Mouse (Mus musculus) MN1 (cell line): Measurements from ENCODE around the gene Ankrd16.

Experiments
- DNase-seq: peaks from one replicate; pipeline ENCODE4 v3.0.0-alpha.2; 2016; ENCODE audit warnings: low spot score

Gene Ankrd16

DNA sequence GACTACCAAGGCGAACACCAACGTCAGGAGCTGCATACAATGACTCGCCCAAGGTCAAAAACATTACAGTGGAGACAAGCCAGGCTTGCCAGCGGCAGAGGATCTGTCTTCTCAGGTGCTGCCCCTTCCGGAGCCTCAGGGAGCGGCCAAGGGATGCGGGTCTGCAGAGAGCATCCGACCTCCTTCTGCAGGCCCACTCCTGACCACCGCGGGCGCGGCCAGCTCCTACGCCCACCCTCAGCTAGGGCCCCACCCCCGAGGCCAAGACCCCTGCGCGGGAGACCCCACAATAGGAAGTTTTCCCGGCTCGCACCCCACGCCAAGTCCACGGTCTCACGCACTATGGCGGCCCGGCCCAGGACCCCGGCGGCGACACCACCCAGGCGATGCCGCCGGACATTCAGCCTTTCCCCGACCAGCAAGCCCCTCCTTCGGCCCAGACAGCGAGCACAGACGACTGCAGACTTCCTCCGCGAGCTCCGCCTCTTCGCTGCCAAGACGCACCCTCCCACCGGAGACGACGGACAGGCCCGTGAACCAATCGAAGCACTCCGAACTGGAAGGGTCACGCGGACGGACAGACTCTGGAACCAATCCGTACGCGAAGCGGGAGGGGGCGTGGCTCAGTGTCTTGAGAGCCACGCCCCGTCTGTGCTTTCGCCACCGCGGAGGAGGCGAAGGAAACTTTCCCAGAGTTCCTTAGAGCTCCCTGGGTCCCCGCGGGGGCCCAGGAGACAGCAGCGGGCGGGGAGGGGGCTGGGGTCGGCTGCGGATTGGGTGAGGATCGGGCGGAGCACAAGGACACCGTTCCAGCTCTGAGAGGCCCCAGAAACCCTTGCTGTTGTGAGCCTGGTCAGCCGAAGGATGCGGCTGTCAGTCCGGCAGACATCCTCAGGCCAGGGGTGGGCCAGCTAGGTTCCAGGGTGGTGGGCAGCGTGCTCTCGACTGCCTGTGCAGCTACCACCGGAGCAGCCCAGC is at the start of gene Ankrd16, which contains the start of gene Fbh1:
Gene Ankrd16 (plus strand): TSS at position 786 of the 978 bp plus-strand sequence.
Gene Fbh1 (minus strand): TSS at position 492 of the 978 bp plus-strand sequence.
- DNase-seq: peak; percentile 100

DNA sequence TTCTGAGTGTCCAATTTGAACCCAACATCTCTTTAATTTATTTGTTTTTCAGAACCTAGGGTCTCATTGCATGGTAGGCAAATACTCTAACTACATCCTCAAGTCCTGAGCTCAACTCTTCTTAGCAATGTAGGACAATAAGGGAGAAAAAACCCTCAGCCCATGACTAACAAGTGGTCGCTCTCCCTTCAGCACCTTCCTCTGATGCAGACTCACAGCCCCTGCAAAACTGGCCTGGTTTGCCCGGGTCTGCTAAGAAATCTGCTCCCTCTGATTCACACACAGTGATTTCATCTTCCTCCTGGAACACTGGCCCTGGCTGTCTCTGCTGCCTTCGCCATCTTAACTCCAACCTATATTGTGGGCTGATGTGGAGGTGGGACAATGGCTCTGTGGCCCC is 48.6 kb upstream of the Ankrd16 start:
- no peak for DNase-seq

DNA sequence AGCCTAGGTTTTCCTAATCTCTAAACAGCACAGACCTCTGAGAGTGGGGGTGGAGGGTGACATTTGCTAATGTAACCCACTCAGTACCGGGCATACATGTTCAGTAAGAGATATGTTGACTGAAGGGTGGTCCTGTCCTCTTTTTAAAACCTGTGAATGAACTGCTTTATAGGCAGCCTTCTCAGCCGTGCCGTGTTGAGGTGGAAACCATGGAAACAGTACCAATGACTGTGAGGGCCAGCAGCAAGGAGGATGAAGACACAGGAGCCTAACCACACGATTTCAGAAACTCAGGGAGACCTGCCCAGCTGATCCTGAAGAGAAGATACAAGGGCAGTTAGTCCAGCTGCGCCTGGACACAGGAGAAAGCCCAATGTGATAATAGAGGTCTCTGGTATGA is 44.7 kb upstream of the Ankrd16 start:
- no peak for DNase-seq

DNA sequence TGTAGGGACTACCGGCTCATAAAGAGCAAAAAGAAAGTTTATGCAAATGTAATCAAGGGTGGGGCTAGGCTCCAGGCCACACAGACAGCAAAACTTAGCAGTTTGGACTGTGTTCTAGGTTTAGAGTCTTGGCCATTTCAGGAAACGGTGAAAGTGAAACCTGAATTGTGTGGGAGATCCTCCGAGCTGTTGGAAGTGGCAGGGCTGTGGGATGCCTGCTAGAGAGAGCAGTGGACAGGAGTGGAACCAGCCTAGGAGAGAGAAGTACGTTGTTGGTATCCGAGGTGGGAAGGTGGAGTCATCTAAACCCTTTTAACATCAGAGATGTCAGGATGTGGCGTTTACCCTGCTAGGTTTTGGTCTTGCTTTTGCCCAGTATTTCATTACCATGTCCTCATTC is 41.8 kb upstream of the Ankrd16 start:
- DNase-seq: no peak

DNA sequence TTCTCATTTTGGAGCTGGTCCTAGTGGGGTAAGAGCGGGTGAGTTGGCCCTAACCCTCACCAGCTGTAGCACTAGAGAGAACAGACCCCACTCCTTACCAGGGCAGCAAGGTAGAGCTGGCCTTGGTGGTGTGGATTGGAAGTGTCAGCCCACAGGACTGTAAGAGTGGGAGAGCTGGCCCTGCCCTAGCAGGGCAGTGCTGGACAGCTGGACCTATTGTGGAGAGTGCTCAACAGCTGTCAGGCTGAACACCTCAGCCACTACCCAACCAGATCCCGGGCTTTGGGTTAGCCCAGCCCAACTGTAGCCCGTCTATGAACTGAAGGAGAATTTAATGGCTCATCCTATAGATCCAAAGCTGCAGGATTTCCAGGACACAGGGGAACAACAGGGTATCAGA is 38.9 kb upstream of the Ankrd16 start:
- DNase-seq: no peak

DNA sequence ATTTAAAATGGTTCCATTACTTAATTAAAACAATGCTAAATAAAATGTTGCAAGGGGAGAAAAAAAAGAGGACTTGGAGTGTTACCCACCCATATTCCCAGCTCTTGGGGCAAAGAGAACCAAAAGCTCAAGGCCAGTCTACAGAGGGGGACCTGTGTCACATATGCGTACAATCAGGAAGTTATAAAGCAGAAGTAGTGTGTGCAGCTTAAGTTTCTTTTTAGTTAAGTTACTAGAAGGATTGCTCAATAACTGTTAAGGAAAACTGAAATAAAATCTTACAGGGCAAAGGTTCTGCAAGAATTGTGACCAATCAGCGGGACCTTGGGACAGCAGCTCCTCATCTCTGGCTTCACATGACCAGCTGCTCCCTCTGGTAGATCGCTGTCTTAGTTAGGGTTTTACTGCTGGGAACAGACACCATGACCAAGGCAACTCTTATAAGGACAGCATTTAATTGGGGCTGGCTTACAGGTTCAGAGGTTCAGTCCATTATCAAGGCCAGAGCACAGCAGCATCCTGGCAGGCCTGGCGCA is 38.1 kb upstream of the Ankrd16 start:
- DNase-seq: no peak

DNA sequence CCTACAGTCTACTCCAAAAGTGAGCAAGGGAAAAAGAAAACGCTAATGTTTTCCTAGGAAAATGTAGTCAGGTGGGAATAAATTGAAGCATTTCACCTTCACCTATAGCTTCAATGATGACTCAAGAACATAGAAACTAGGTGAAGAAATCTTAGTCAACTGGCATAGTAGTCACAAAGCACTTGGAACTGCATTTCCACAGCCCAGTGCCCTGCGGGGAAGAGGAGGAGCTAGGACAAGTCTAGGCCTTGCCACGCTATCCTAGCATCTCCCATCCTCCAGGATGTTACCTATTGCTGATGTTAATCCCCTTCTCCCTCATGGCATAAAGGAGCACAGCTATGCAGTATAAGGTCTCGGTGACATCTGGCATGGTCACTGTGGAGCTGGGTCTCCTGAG is 15.1 kb upstream of the Ankrd16 start:
- no peak for DNase-seq

DNA sequence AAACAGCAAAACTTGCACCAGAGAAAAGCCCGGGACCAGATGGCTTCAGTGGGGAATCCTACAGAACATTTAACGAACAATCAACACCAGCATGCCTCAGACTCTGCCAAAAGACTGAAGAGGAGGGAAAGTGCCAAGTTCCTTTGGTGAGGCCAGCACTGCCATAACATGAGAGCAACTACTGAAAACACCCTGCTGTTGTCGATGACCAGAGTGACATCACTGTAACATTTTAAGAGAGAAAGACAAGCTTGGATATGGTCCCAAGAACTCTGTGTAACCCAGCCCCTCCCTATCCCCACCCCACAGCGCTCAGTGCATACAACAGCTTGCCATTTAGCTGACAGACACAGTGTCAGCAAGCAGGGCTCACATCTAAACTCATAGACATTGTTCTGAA is 12.0 kb upstream of the Ankrd16 start:
- DNase-seq: no peak

DNA sequence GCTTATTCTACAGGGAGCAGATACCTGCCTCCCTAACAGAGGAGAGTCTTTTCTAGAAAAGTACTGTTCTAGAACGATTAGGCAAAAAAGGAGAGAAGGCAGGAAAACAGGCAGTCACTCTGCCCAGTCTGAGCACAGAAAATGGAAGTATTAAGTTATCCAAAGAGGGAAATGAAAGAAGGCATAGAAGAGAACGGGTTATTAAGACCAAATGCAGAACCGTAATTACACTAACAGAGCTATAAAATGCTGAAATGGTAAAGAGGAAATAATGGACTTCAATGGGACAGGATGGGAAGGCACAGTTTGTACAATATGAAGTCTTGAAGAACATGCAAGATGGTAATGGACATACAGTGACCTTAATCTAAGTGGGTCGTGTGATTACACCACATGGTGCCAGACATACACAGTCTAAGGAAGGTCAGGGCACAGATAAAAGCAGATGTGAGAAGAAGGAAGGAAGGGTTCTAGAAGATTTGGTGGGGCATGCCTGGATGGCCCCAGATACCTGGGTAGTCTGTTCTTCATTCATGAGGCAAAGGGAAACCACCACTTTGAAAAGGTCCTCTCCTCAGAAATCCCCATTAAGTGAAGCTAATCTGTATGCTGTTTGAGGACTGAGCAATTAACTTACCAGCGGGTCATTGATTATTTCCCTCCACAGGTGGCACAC is 11.1 kb upstream of the Ankrd16 start:
- DNase-seq: no peak

DNA sequence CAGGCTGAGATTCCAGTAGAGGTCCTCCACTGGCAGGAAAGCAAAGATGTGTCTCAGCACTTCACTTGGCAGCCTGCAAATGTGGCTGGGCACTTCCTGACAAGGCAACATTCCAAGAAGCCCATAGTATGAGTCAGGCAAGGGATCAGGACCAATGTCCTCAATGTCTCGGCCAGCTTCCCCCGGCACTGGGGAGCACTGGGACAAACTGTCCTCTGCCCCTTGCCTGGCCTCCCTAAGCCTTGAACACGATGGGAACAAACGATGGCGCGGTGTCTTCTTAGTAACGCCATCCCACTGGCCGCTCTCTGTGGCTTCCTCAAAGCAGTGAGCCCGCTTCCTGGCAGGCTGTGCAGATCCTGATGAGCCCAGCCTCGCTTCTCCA is 10.5 kb upstream of the Ankrd16 start:
- no peak for DNase-seq

DNA sequence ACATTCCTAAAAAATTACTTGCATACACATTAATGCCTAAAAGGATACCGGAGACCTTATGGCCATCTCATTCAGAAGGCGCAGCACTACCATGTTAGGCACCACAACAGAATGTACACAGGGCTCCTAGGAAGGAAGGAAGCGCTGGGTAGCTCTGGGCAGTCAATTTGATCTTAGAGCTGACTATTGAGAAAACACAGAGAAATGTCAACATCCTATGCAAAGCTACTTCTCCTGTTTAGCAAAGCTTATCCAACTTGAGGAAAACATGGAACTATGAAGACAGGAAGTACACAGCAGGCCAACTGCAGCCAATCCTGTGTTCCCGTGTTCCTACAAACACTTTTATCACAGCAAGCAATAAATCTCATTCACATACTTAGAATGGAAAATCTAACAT is 6.0 kb upstream of the Ankrd16 start:
- DNase-seq: no peak

DNA sequence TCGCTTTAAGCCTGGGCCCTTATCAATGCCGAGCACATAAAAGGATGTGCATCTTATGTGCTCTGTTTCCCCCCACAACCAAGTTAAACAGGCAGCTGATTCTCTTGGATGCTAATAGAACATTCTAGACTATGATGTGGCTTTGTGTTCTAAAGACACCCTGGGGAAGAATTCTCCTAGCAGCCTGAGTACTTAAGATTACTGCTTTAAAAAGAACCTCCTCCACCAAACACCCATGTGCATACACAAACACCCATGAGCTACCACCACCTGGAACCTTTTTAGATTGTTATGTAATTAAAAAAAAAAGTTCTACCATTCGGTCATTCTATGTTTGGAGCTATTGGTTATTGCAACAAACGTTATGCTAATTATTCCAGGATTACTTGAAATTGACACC is 5.3 kb upstream of the Ankrd16 start:
- DNase-seq: no peak

DNA sequence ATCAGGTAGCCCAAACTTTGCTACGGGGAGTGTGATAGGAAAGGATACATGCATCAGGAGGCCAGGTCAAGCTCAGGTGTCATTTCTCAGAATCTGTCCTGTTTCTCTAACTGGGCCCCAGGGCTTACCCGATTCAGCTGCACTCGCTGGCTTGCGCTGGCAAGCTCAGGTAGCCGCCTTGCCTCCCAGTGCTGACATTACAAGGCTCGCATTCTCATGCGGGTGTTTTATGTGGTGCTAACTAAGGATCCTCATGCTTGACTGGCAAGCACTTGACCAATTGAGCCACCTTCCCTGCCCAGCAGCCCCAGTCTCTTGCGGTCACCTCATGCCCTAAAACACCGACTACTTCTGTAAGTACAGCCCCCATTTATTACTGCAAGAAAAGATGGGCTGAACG is 3.2 kb upstream of the Ankrd16 start:
- DNase-seq: no peak

DNA sequence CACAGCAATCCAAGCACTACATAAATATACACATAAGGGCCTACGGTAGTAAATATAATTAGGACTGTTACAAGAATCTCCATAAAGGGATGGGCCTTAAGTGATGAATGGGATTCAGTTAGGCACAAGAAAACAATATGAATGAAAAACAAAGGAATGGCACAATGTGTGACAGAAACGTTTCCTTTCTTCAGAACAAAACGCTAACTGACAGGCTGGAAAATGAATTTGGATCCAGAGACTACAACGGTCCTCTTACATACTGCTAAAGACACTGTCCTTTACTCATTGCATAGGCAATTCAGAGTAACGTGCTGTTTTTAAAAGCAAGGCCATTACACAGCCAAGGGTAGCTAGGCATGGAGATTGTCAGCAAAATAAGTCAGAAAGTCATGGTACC is 2.6 kb upstream of the Ankrd16 start:
- no peak for DNase-seq

DNA sequence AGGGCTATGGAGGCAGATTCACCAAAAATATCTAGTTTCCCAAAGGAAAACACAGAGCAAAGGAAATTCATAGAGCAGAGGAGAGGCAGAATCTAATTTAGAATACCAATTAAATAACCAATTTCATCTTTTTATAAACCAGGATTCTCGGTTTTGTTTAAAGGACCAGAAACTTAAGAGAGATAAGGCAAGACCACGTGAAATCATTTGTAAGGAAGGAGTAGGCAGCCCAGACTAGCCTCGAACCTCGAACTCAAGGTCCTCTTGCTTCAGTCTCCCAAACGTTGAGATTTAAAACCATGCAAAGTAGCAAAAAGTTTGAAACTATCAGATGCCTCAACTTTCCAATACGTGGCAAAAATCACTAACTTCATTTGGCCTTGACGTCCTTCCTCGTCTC is 1.3 kb upstream of the Ankrd16 start:
- DNase-seq: no peak

DNA sequence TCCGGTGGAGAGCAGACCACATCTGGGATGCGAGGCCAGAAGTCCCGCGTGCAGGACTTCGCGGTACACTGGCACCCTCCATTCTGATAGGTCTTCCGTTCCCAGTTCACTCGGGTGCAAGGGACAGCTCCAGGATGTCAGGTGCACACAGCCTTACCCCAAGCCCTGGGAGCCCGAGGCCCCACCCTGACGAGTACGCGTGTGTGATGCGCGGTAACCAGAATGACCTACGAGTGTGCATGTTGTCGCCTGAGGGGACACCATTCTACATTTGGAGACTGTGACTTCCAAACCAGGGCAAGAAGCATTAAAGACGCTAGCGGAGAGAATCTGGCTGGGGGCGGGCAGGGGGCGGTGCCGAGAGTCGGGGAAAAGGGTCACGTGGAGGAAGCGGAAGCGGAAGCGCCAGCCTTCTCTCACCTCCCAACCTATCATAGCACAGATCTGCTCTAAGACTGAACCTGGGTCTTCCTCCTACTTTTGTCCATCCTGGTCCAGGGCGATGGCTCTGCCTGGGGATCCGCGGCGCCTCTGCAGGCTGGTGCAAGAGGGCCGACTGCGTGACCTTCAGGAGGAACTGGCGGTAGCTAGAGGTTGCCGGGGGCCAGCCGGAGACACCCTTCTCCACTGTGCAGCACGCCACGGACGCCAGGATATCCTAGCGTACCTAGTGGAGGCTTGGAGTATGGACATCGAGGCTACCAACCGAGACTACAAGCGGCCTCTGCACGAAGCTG is 579 bp downstream of the Ankrd16 start:
- peak; percentile 85 for DNase-seq

DNA sequence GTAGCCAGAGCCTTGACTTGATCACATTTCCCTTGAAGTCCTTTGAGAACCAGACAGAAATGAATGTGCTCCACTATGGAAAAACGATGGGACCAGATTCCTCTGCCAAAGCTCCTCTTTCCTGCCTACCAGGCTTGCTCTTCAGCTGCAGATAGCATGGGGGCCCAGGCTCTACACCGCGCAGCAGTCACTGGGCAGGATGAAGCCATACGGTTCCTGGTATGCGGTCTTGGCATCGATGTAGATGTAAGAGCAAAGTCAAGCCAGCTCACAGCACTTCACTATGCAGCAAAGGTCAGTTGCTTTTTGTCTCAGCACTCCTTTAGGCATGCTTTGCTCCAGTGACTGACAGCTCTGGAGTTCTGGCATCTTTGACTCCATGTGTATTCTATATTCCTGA is 6.5 kb downstream of the Ankrd16 start:
- DNase-seq: no peak

DNA sequence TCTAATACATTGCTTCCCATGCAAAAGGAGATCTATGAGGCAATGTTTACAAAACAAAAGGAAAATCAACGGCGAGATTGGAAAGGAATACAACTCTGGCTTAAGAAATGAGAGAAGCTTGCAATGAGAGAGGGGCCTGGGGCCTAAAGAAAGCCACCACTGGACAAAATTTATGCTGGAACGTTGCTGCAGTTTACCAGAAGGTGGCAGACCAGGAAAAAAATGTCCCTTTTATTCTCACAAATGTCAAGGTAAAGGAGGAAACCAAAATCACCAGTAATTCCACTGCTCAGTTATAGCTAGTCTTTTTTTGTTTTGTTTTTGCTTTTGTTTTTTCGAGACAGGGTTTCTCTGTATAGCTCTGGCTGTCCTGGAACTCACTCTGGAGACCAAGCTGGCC is 17.0 kb downstream of the Ankrd16 start:
- DNase-seq: no peak

DNA sequence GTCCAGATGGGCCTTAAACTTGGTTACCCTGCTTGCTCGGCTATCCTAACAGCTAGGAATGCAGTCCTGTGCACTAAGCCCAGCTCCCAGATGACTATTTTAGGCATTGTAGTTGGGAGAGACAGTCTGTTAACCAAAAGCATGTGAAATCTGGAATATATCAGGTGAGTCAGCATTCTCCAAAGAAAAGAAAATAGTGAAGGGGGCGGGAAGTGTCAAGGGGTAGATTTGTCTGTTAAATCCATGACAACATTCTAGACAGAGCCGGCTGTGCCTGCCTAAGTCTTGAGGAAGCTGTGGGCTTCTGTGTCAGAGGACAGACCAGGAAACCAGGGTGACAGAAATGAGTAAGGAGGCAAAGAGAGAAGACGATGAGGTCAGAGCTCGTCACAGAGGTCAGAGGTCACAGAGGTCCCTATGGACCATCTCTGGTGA is 20.3 kb downstream of the Ankrd16 start:
- no peak for DNase-seq

DNA sequence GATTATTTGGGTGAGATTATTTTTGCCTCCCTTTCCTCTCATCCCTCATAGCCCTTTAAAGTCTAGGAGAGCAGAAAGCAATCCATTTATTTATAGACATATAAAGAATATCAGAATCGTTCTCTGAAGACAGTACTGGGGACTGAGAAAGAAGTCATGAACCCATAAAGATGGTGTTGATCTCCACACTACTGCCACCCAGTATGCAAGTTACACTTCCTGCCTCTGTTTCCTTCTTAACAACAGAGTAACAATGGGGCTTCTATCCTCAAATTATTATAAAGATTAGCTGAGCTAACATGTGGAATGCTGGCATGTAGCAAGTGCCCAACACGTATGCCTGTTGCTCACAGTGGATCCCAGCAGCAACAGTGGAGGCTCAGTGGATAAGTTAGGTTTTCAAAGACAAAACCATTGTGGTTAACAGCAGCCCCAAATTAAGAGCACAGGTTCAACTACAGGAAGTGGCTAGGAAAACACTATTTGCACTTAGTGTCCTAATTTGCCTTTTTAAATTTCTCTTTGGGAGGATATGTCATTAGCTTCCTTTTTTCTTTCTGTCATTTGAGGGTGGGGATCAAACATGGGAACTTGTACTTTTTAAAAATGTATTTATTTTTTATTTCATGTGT is 23.7 kb downstream of the Ankrd16 start:
- no peak for DNase-seq
